Mouse (Mus musculus) heart, adult 11 months (tissue): ENCODE measurements at regions not wholly inside any gene's neighbourhood (a gene's known extent, or its start where the extent isn't known, plus 50 kb on each side); places are given as distances from the start of the nearest gene placed in this dataset.

Experiments used
- DNase-seq: peaks from one replicate; pipeline ENCODE4 v3.0.0; 2022

DNA sequence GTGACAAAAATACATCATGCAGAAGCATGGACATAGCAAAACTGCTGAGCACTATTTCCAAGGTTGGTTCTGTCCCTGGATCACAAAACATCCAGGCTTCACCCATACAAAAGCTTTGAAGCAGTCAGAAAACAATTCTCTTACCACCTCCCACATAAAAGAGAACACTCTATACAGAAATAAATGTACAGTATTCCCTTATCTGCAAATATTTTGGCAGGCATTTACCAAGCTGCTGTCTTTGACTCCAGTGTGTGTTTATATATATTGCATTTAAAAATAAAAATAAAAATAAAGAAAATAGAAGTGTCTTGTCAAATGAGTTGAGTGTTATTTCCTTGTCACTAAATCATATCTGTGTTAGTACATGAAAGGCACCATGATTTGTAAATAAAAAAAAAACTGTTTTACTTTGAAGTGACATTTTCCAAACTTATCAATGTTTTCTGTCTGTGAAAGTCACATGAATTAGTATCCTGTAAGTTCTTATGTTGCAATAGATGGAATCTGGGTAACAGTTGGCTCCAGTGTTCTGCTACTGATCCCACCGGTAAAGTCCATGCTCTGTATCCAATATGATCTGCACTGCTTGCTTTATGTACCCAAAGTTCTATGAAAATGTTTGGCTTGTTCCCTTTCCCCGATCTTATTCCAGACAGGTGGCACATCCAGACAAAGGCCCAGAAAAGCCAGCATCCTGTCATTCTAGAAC, 59.9 kb upstream of the Cd93 start:
- no peak for DNase-seq

DNA sequence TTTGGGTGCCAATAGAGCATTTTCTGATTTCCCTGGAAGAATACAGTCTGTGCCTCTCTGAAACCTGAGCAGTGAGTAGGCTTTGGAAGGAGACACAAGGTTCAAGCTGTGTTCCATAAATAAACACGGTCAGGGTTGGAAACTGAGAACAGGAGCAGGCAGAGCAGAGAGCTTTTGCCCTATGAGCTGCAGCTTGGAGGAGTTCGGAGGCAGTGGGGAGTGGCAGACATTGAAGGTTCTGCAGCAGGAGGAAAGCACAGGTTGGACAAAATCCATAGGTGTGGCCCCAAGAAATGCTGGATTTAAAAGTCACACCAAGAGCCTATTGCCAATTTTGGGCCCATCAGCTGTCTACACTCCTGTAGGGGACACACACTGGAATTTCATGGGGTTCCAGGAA, 59.0 kb upstream of the Cd93 start:
- DNase-seq: no peak

DNA sequence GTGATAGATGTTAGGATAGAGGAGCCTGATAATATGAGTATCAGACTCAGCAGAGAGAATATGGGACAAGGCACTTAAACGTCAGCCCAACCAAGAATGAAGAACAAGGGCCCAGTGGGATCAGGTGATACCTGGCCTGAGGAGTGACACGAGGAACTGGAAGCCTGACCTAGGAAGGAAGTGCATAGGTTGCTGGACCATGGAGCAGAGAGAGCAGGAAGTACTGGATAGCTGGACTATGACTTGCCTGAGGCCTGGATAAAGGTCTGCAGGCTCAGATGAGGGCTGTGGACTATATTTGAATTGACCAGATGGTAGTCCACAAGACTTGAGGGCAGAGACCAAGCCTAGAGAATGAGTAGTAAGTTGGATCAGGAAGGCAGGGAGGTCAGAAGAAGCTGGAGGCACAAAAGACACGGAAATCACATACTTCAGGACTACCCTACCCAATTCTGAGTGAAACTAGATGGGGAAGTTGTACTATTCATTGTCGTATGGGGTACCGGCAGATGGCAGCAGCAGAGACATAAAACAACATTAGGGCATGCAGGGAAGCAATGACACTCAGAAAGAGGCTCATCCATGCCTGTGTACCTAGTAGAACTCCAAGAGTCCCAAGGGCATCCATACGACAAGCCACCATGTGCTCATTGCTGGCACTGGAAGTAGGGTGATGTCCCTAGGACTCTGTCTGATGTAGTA, 57.0 kb upstream of the Cd93 start:
- peak; percentile 94 for DNase-seq

DNA sequence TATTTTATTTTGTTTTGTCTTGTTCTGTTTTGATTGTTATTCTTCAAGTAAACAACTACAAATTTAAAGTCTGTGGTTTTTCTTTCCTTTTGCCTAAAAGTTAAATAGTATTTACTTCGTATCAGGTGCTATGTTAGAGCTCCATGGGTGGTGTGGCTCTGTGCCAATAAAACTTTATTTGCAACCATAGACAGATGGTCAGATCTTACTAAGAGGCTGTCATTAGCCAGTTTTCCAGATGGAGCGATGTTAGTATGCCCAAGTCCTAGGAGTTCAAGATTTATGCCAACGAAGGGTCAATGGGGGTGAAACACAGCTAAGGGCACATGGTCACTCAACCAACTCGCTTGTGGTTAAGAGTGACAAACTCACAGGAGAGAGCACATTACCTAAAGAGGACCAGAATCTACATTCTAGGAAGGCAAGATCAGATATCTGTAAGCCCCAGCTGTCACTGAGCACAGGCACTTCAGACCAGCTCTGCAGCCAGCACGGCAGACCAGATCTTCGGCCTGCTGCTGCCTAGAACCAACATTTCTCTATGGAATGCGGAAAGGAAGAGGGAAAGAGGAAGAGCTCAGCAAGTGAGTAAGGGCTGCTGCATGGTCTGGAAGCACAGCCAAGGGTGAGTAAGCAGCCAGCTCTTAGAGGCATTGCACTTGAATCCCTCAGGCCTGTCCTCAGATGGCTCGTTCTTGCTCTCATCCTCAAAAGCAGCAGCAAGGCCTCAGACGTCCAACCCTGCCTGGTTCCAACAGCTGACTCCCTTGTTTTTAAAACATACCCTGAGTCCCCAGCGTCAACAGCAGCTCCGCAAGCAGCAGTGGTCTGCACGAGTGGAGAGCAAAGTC, 54.3 kb upstream of the Cd93 start:
- peak; percentile 97 for DNase-seq

DNA sequence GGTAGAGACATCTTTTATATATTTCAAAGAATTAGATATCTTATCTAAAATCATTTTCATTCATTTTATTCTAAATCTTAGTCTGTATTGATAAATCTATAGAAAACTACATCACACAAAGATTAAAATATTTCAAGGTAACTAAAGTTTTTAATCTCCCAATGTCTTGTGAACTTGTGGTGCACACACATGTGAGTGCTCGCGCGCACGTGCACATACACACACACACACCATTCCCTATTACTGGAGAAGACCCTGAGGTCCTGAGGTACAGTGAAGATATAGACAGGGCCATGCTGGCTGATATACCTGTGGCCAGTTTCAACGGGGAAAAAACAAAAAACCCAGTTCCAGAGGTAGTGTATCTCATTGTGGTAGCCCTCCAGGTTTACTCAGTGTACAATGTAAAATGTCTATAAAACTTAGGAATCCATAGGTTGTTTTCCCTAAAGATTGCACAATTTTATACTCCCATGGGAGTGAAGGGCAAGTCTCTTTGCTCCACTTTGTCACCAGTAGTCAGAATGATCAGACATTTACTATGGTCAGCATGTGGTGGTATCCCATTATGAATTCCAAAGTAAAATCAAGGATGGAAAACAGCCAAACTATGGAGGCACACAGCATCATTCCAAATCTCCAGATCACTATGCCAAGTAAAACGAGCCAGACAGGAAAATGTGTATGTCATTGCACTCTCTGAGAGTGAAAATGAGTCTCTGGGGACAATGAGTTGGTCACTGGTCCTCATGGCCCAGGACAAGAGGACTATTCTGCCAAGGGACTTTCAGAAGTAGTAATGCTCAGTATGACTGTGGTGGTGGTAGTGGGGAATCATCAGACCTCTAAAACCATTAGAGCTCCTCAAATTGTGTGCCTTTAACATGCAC, 53.0 kb upstream of the Cd93 start:
- DNase-seq: peak; percentile 67

DNA sequence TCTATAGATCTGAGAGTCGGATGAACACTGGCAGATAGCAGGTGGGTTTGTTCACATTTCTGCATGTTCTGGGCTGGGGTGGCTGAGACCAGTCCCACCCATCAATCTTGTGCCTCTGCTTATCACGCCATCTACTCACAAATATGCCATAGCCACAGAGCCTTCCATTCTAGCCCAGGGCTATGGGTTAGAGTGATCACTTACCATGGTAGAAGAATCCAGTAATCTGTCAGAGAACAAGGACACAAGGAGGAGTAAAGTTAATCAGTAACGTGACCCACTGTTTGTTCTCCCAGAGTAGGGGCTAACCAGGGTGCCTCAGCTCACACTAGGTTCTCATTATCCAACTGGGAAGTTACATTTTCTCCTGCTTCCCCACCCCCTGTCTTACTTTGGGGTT, 52.1 kb upstream of the Cd93 start:
- DNase-seq: peak; percentile 75

DNA sequence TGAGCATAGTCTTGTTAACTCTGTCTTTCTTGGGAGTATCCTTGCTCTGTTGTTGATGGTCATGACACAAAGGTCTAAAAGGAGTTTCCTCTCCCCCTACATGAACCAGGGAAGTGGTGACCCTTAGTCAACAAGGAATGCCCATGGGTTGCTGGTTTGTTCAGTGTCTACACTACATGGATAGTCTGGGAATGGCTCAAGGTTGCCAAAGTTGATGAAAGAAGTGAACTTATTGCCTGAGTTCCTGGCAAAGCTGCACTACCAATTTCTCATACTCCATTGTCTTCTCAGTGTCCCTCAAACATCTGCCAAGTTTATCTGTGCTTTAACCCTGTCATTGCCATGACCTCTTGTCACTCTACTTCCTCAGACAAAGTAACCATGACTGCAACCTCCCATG, 49.9 kb upstream of the Cd93 start:
- DNase-seq: peak; percentile 79
